Mouse (Mus musculus): ENCODE measurements around the gene Zc3h7b. TPM values are rescaled to one million over a fixed set of nuclear protein-coding genes. Genes with fewer than 3 reads are reported as not detected.

Gene Zc3h7b
- polyA plus RNA-seq, 1 experiment from 2014 or later, result 34.8 TPM

GRCm38 (mm10) chr15:81831136-81831825, 86.4 kb downstream of the Zc3h7b start:
- no peaks in the 10 kb centered on the region for H3K9me3 ChIP-seq (replicated peaks)
- WGBS, result 15% methylated on average over 24 of the region's 24 CpGs
- peak overlapping the region; percentile 31 for H3K4me2 ChIP-seq
- peak; percentile 86 for ATAC-seq (replicated peaks; ENCODE audit: low FRiP score)
- no peak overlapping the region for H3K4me3 ChIP-seq (replicated peaks)
- peaks cover 6% of the 10 kb centered on the region for H3K27me3 ChIP-seq
- H3K9ac ChIP-seq, result no peak overlapping the region
- H3K36me3 ChIP-seq, result peaks cover 17% of the 10 kb centered on the region
- peak overlapping the region; percentile 9; the same call in 1 of the 2 replicates for H3K27ac ChIP-seq
- peaks cover 25% of the 10 kb centered on the region for H3K4me1 ChIP-seq

GRCm38 (mm10) chr15:81832219-81832618, 87.4 kb downstream of the Zc3h7b start:
- peaks cover 33% of the 10 kb centered on the region for H3K4me1 ChIP-seq
- peaks cover 8% of the 10 kb centered on the region; the same call in 1 of the 2 replicates for H3K36me3 ChIP-seq
- ATAC-seq (replicated peaks; ENCODE audit: low FRiP score), result no peak
- no peak overlapping the region for H3K9ac ChIP-seq
- no peak overlapping the region for H3K4me3 ChIP-seq (replicated peaks)
- 88% methylated on average over 3 of the region's 3 CpGs for WGBS
- no peak overlapping the region for H3K4me2 ChIP-seq
- peaks cover 6% of the 10 kb centered on the region for H3K27me3 ChIP-seq
- no peaks in the 10 kb centered on the region for H3K9me3 ChIP-seq (replicated peaks)
- H3K27ac ChIP-seq, result no peak overlapping the region

- Histone ChIP-seq H3K9me3 (replicated peaks) (no peaks in the 10 kb centered on the region), H3K4me2 (no peak overlapping the region), H3K9ac (no peak overlapping the region), H3K27me3 (peaks cover 6% of the 10 kb centered on the region), H3K36me3 (0 out of 2 replicates have a peak, but pooled peaks cover 1% of the 10 kb centered on the region), H3K4me3 (replicated peaks) (no peak overlapping the region), H3K4me1 (peaks cover 35% of the 10 kb centered on the region), H3K27ac (no peak overlapping the region)
- ATAC-seq (replicated peaks; ENCODE audit: low FRiP score), result no peak
- 70% methylated on average over 4 of the region's 4 CpGs for WGBS
Observed at GRCm38 (mm10) chr15:81833481-81833880, 88.6 kb downstream of the Zc3h7b start.

- Histone ChIP-seq H3K9me3 (replicated peaks) (no peaks in the 10 kb centered on the region), H3K27me3 (peaks cover 6% of the 10 kb centered on the region), H3K4me2 (no peak overlapping the region), H3K9ac (no peak overlapping the region), H3K27ac (no peak overlapping the region), H3K4me3 (replicated peaks) (no peak overlapping the region), H3K4me1 (peaks cover 38% of the 10 kb centered on the region), H3K36me3 (no peaks in the 10 kb centered on the region)
- no peak for ATAC-seq (replicated peaks; ENCODE audit: low FRiP score)
- 59% methylated on average over 3 of the region's 3 CpGs for WGBS
Observed at GRCm38 (mm10) chr15:81834171-81834841, 89.4 kb downstream of the Zc3h7b start.

GRCm38 (mm10) chr15:81835007-81835880, 90.4 kb downstream of the Zc3h7b start:
- WGBS, result 59% methylated on average over 10 of the region's 10 CpGs
- peak overlapping the region; percentile 63 for H3K4me2 ChIP-seq
- peaks cover 6% of the 10 kb centered on the region for H3K27me3 ChIP-seq
- H3K36me3 ChIP-seq, result no peaks in the 10 kb centered on the region
- no peak for ATAC-seq (replicated peaks; ENCODE audit: low FRiP score)
- H3K9ac ChIP-seq, result no peak overlapping the region
- peaks cover 46% of the 10 kb centered on the region for H3K4me1 ChIP-seq
- H3K4me3 ChIP-seq (replicated peaks), result no peak overlapping the region
- H3K27ac ChIP-seq, result peak overlapping the region; percentile 13; the same call in 1 of the 2 replicates
- no peaks in the 10 kb centered on the region for H3K9me3 ChIP-seq (replicated peaks)

- 2% methylated on average over 33 of the region's 33 CpGs for WGBS
- peak; percentile 91 for ATAC-seq (replicated peaks; ENCODE audit: low FRiP score)
Observed at GRCm38 (mm10) chr15:81836124-81836821, 91.4 kb downstream of the Zc3h7b start.

GRCm38 (mm10) chr15:81836966-81837920, 92.4 kb downstream of the Zc3h7b start:
- peaks cover 6% of the 10 kb centered on the region for H3K27me3 ChIP-seq
- H3K4me3 ChIP-seq (replicated peaks), result peak overlapping the region; percentile 37; the same call in 1 of the 2 replicates
- peak overlapping the region; percentile 63; the same call in 1 of the 2 replicates for H3K4me2 ChIP-seq
- no peaks in the 10 kb centered on the region for H3K36me3 ChIP-seq
- no peak overlapping the region for H3K9ac ChIP-seq
- H3K9me3 ChIP-seq (replicated peaks), result no peaks in the 10 kb centered on the region
- 0 out of 2 replicates have a peak overlapping the region, but pooled peaks have one; percentile 73 for H3K27ac ChIP-seq
- ATAC-seq (replicated peaks; ENCODE audit: low FRiP score), result no peak
- peaks cover 37% of the 10 kb centered on the region for H3K4me1 ChIP-seq
- 64% methylated on average over 7 of the region's 7 CpGs for WGBS

More at GRCm38 (mm10) chr15:81836124-81836821, 91.4 kb downstream of the Zc3h7b start:
- Histone ChIP-seq H3K4me1 (peaks cover 41% of the 10 kb centered on the region), H3K36me3 (no peaks in the 10 kb centered on the region), H3K9me3 (replicated peaks) (no peaks in the 10 kb centered on the region), H3K27ac (peak overlapping the region; percentile 73), H3K4me2 (peak overlapping the region; percentile 63), H3K9ac (peak overlapping the region; percentile 45), H3K27me3 (peaks cover 6% of the 10 kb centered on the region), H3K4me3 (replicated peaks) (peak overlapping the region; percentile 37)

GRCm38 (mm10) chr15:81838554-81839235, 93.8 kb downstream of the Zc3h7b start:
- no peak for ATAC-seq (replicated peaks; ENCODE audit: low FRiP score)
- H3K4me3 ChIP-seq (replicated peaks), result no peak overlapping the region
- H3K4me2 ChIP-seq, result no peak overlapping the region
- H3K27me3 ChIP-seq, result peaks cover 6% of the 10 kb centered on the region
- H3K9me3 ChIP-seq (replicated peaks), result no peaks in the 10 kb centered on the region
- peaks cover 37% of the 10 kb centered on the region for H3K4me1 ChIP-seq
- WGBS, result 68% methylated on average over 14 of the region's 14 CpGs
- no peak overlapping the region for H3K27ac ChIP-seq
- no peaks in the 10 kb centered on the region for H3K36me3 ChIP-seq
- H3K9ac ChIP-seq, result no peak overlapping the region

- WGBS, result 62% methylated on average over 5 of the region's 5 CpGs
- no peak overlapping the region for H3K27ac ChIP-seq
- no peak for ATAC-seq (replicated peaks; ENCODE audit: low FRiP score)
- H3K4me2 ChIP-seq, result no peak overlapping the region
- no peak overlapping the region for H3K9ac ChIP-seq
- no peaks in the 10 kb centered on the region for H3K36me3 ChIP-seq
- H3K4me3 ChIP-seq (replicated peaks), result no peak overlapping the region
- H3K9me3 ChIP-seq (replicated peaks), result no peaks in the 10 kb centered on the region
- H3K27me3 ChIP-seq, result peaks cover 6% of the 10 kb centered on the region
- peaks cover 32% of the 10 kb centered on the region for H3K4me1 ChIP-seq
Observed at GRCm38 (mm10) chr15:81839634-81840033, 94.8 kb downstream of the Zc3h7b start.

- no peaks in the 10 kb centered on the region for H3K36me3 ChIP-seq
- ATAC-seq (replicated peaks; ENCODE audit: low FRiP score), result no peak
- H3K9me3 ChIP-seq (replicated peaks), result no peaks in the 10 kb centered on the region
- H3K27ac ChIP-seq, result no peak overlapping the region
- no peak overlapping the region for H3K4me2 ChIP-seq
- no peak overlapping the region for H3K9ac ChIP-seq
- H3K27me3 ChIP-seq, result peaks cover 4% of the 10 kb centered on the region
- WGBS, result 83% methylated on average over 7 of the region's 7 CpGs
- peaks cover 36% of the 10 kb centered on the region for H3K4me1 ChIP-seq
- H3K4me3 ChIP-seq (replicated peaks), result no peak overlapping the region
Observed at GRCm38 (mm10) chr15:81840306-81840705, 95.4 kb downstream of the Zc3h7b start.
